Mouse (Mus musculus) G1E-ER4 (cell line): ENCODE measurements around the gene Slc6a21. TPM values are rescaled to one million over a fixed set of nuclear protein-coding genes. Genes with fewer than 3 reads are reported as not detected.

Experiments used
- GATA1 ChIP-seq: IDR thresholded peaks from one replicate; pipeline ENCODE4 v1.8.0; 2012; ENCODE audit warnings: low read length, inconsistent platforms
- polyA plus RNA-seq: library from polyadenylated mRNA; stranded (reverse); fragments of >175 nt; gene quantifications from 2 replicates; pipeline ENCODE4 v1.2.3, GENCODE M21; 2012

Slc6a21 gene
- polyA plus RNA-seq, 1 experiment: not detected

DNA sequence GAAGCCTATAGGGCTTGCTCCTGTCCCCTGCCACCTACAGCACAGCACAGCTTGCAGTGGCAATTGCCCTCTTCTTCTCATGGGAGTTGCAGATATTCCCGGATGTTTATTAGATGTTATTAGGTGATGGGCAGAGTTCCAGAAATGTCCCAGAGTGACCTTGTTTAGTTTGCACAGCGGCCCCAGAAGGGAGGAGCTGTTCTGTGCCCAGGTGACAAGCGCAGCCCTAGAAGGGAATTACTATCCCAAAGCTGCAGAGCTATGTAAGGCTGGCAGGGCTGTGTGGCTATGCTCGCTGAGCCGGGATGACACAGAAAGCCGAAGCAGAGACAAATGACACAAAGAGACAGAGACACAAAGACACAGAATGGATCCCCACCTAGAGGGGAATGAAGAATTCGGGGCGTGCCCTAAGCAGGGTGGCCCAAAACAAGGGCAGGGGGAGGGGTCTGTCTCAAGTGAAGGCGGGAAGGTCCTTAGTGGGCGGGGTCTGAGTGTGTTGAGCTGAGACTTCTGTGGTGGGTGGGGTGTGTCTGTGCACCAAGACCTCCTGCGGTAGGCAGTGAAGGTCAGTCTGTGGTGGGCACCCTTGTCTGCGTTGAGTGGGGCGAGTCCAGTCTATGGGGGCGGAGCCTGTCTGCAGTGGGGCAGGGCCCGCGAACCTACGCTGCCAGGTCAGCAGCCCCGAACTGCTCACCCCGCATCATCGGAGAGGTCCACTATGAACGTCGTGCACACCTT lies 55.5 kb downstream of the Slc6a21 start:
- no peak for TF ChIP-seq GATA1

DNA sequence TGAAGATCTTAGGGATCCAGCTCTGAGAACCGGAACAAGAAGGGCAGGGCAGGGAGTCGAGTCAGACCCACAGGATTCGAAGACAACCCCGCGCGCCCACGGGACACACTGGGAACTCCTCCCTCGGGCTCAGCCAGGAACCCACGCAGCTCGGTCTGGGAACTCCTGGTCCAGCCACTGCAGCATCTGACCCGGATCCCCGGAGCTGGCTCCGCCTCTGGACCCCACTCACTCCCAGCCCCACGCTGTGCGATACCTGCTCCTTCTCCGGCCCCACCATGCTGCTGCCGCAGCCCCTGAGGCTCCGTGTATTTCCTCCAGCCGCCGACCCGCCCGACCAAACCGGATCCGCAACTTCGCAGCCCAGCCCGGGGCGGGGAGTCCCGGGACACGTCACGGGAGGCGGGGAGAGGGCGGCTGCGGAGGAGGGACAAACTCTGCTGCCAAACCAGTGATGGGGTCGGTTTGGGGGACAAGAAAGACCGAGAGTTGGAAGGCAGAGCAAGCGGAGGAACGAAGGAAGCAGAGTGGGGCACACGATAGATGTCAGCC lies 56.2 kb downstream of the Slc6a21 start, which contains the start of gene Trpm4:
TSS of gene Trpm4 (minus strand) at position 350 of the 552 bp plus-strand sequence.
- TF ChIP-seq GATA1: no peak

GRCm38 (mm10) chr7:45334605-45335004 lies 57.3 kb downstream of the Slc6a21 start:
- no peak for TF ChIP-seq GATA1

GRCm38 (mm10) chr7:45335056-45335455 lies 57.7 kb downstream of the Slc6a21 start, which contains the start of gene Hrc:
Gene Hrc, plus strand, starts transcription at chr7:45335290.
- TF ChIP-seq GATA1: no peak

DNA sequence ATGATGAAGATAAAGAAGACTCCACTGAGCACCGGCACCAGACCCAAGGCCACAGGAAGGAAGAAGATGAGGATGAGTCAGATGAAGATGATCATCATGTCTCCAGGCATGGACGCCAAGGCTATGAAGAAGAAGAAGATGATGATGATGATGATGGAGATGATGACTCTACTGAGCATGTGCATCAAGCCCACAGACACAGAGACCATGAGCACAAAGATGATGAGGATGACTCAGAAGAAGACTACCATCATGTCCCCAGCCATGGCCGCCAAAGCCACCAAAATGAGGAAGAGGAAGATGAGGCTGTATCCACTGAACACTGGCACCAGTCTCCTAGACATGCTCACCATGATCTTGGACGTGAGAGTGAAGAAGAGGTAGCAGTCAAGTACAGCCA lies 59.0 kb downstream of the Slc6a21 start:
- no peak for TF ChIP-seq GATA1

GRCm38 (mm10) chr7:45337469-45337868 lies 60.2 kb downstream of the Slc6a21 start:
- no peak for TF ChIP-seq GATA1

DNA sequence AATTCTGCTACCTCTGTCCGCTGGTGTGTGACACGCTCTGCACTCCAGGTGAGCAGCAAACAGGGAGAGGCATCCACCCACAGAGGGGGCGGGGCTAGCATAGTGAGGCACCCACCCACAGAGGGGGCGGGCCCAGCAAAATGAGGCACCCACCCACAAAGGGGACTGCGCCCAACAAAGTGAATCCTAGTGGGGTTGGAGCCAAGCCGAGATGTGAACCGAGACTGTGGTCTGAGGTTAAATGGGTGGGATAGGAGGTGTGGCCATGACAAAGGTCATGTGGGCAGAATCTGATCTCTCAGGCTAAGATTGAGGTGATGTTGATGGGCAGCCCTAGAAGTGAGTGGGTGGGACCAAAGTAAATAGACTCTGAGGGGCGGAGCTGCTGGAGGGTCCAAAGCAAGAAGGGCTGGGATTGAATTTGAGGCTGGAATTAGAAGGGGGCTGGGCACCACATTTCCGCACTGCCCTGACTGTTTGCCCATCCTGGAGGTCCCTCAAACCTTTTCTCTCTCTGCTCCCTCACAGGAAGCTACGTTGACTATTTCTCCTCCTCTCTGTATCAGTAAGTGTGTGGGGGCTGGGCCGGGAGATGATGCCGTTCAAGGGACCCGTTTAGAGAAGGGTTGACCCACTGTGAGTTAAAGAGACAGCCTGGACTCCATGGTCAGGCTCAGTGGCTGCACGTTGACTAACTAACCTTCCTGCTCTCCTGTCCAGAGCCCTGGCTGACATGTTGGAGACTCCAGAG lies 61.0 kb downstream of the Slc6a21 start:
- TF ChIP-seq GATA1: no peak

Other genes with a start within 250 kb of the Slc6a21 start
- 123 and 149 TPM in 2 replicates for gene Prr12, start 224.6 kb upstream of the Slc6a21 start, polyA plus RNA-seq
- gene Nosip, start 215.1 kb upstream of the Slc6a21 start, polyA plus RNA-seq: 160 and 205 TPM in 2 replicates
- 28.0 and 34.7 TPM in 2 replicates for gene Prrg2, start 214.8 kb upstream of the Slc6a21 start, polyA plus RNA-seq
- gene Rcn3, start 185.3 kb upstream of the Slc6a21 start, polyA plus RNA-seq: 1.2 and 1.8 TPM in 2 replicates
- 0.04 TPM in 1 of 2 replicates, not detected in the other for gene Fcgrt, start 173.7 kb upstream of the Slc6a21 start, polyA plus RNA-seq
- gene Rps11, start 153.1 kb upstream of the Slc6a21 start, polyA plus RNA-seq: 236 and 428 TPM in 2 replicates
- 9,046 and 9,149 TPM in 2 replicates for gene Rpl13a, start 148.8 kb upstream of the Slc6a21 start, polyA plus RNA-seq
- gene Gm45713, start 141.3 kb upstream of the Slc6a21 start, polyA plus RNA-seq: 1.5 and 3.9 TPM in 2 replicates
- 47.6 and 56.0 TPM in 2 replicates for gene Flt3l, start 141.1 kb upstream of the Slc6a21 start, polyA plus RNA-seq
- gene Pih1d1, start 123.2 kb upstream of the Slc6a21 start, polyA plus RNA-seq: 93.6 and 96.2 TPM in 2 replicates
- 150 and 154 TPM in 2 replicates for gene Aldh16a1, start 122.9 kb upstream of the Slc6a21 start, polyA plus RNA-seq
- 0.06 and 0.09 TPM in 2 replicates for gene Slc17a7, start 113.6 kb upstream of the Slc6a21 start, polyA plus RNA-seq
- not detected in 2 replicates for gene Gfy, start 97.9 kb upstream of the Slc6a21 start, polyA plus RNA-seq
- not detected in 2 replicates for gene Pth2, start 96.5 kb upstream of the Slc6a21 start, polyA plus RNA-seq
- not detected in 2 replicates for gene Ccdc155, start 72.6 kb upstream of the Slc6a21 start, polyA plus RNA-seq
- 0.13 TPM in 1 of 2 replicates, not detected in the other for gene Dkkl1, start 65.4 kb upstream of the Slc6a21 start, polyA plus RNA-seq
- not detected in 2 replicates for gene Tead2, start 61.8 kb upstream of the Slc6a21 start, polyA plus RNA-seq
- 96.2 and 133 TPM in 2 replicates for gene Cd37, start 38.4 kb upstream of the Slc6a21 start, polyA plus RNA-seq
- gene Slc6a16, start 36.4 kb upstream of the Slc6a21 start, polyA plus RNA-seq: not detected in 2 replicates
- 0.13 and 0.19 TPM in 2 replicates for gene Trpm4, start 56.3 kb downstream of the Slc6a21 start, polyA plus RNA-seq
- gene Hrc, start 57.8 kb downstream of the Slc6a21 start, polyA plus RNA-seq: not detected in 2 replicates
- gene Ppfia3, start 89.5 kb downstream of the Slc6a21 start, polyA plus RNA-seq: 5.9 and 6.4 TPM in 2 replicates
- gene Lin7b, start 93.1 kb downstream of the Slc6a21 start, polyA plus RNA-seq: 3.0 and 3.6 TPM in 2 replicates
- 1,207 and 1,386 TPM in 2 replicates for gene Snrnp70, start 118.2 kb downstream of the Slc6a21 start, polyA plus RNA-seq
- gene Kcna7, start 128.1 kb downstream of the Slc6a21 start, polyA plus RNA-seq: not detected in 2 replicates
- gene Ntf5, start 136.2 kb downstream of the Slc6a21 start, polyA plus RNA-seq: 0.03 and 0.04 TPM in 2 replicates
- gene Lhb, start 143.3 kb downstream of the Slc6a21 start, polyA plus RNA-seq: not detected in 2 replicates
- gene Gys1, start 157.3 kb downstream of the Slc6a21 start, polyA plus RNA-seq: 28.8 TPM in 2 replicates
- gene Ruvbl2, start 160.6 kb downstream of the Slc6a21 start, polyA plus RNA-seq: 887 and 1,231 TPM in 2 replicates
- gene Ftl1, start 182.4 kb downstream of the Slc6a21 start, polyA plus RNA-seq: 11,844 and 12,759 TPM in 2 replicates
- 407 and 498 TPM in 2 replicates for gene Bax, start 189.4 kb downstream of the Slc6a21 start, polyA plus RNA-seq
- gene Tulp2, start 204.4 kb downstream of the Slc6a21 start, polyA plus RNA-seq: 1.7 and 2.0 TPM in 2 replicates
- gene Gm45808, start 209.3 kb downstream of the Slc6a21 start, polyA plus RNA-seq: not detected in 2 replicates
- gene Dhdh, start 211.3 kb downstream of the Slc6a21 start, polyA plus RNA-seq: 0.29 and 0.49 TPM in 2 replicates
- 1,038 and 1,233 TPM in 2 replicates for gene Nucb1, start 232.9 kb downstream of the Slc6a21 start, polyA plus RNA-seq
- gene Ppp1r15a, start 248.8 kb downstream of the Slc6a21 start, polyA plus RNA-seq: 87.1 and 135 TPM in 2 replicates
- 1.2 and 1.8 TPM in 2 replicates for gene Plekha4, start 248.8 kb downstream of the Slc6a21 start, polyA plus RNA-seq